Mouse (Mus musculus) CD4-positive naive resting alpha-beta T cell, adult 76 days (primary cell): ENCODE measurements around the gene Pex5l. TPM values are rescaled to one million over a fixed set of nuclear protein-coding genes. Genes with fewer than 3 reads are reported as not detected.

Source experiments
- total RNA-seq: library from RNA; stranded (reverse); gene quantifications from one replicate; pipeline ENCODE4 v1.2.4, GENCODE M21; 2023

The Pex5l gene
- total RNA-seq: not detected

GRCm38 (mm10) chr3:33142901-33143461 lies at the start of gene Pex5l:
Gene Pex5l, minus strand, starts transcription at chr3:33143247.

